Mouse (Mus musculus): ENCODE data around the gene Baz1b. TPM values are rescaled to one million over a fixed set of nuclear protein-coding genes. Genes with fewer than 3 reads are reported as not detected.

Baz1b gene
- polyA plus RNA-seq, 1 experiment from 2014 or later, result 42.9 TPM

GRCm38 (mm10) chr5:135243166-135243565 lies 56.1 kb downstream of the Baz1b start:
- Histone ChIP-seq H3K9me3 (no peaks in the 10 kb centered on the region), H3K27me3 (no peaks in the 10 kb centered on the region), H3K36me3 (peaks cover 72% of the 10 kb centered on the region), H3K4me1 (0 out of 2 replicates have a peak, but pooled peaks cover 5% of the 10 kb centered on the region), H3K4me2 (replicated peaks) (no peak overlapping the region), H3K4me3 (no peak overlapping the region), H3K27ac (replicated peaks) (no peak overlapping the region), H3K9ac (replicated peaks) (no peak overlapping the region)
- ATAC-seq (replicated peaks), result no peak
- WGBS, result 96% methylated on average over 1 of the region's 1 CpGs

GRCm38 (mm10) chr5:135246531-135246930 lies 59.5 kb downstream of the Baz1b start:
- WGBS, result 46% methylated on average over 4 of the region's 4 CpGs
- Histone ChIP-seq H3K9me3 (no peaks in the 10 kb centered on the region), H3K27ac (replicated peaks) (no peak overlapping the region), H3K27me3 (peaks cover 3% of the 10 kb centered on the region; the same call in 1 of the 2 replicates), H3K9ac (replicated peaks) (no peak overlapping the region), H3K36me3 (peaks cover 40% of the 10 kb centered on the region), H3K4me3 (no peak overlapping the region), H3K4me1 (peaks cover 31% of the 10 kb centered on the region), H3K4me2 (replicated peaks) (no peak overlapping the region)
- ATAC-seq (replicated peaks), result no peak

DNA sequence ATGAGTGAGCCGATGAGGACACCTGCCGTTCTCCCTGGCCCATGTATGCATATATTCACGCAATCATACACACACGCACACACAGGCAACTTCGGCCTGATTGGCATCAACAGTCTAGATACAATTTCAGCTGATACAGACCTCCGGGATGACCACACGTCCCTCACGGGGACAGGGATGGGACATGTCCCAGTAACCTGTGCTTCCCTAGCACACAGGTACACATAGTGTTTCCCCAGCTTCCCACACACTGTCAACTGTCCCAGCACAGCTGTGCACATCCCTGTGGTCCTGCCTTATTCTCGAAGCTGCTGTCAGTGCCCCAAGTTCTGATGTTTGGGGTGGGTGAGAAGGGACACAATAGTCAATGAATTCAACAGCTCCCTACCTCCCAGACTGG lies 60.3 kb downstream of the Baz1b start:
- Histone ChIP-seq H3K27me3 (peaks cover 3% of the 10 kb centered on the region; the same call in 1 of the 2 replicates), H3K4me2 (replicated peaks) (peak overlapping the region; percentile 92), H3K9ac (replicated peaks) (no peak overlapping the region), H3K9me3 (no peaks in the 10 kb centered on the region), H3K4me1 (peaks cover 31% of the 10 kb centered on the region), H3K27ac (replicated peaks) (no peak overlapping the region), H3K4me3 (peak overlapping the region; percentile 67), H3K36me3 (peaks cover 32% of the 10 kb centered on the region)
- 59% methylated on average over 9 of the region's 9 CpGs for WGBS
- ATAC-seq (replicated peaks), result no peak

DNA sequence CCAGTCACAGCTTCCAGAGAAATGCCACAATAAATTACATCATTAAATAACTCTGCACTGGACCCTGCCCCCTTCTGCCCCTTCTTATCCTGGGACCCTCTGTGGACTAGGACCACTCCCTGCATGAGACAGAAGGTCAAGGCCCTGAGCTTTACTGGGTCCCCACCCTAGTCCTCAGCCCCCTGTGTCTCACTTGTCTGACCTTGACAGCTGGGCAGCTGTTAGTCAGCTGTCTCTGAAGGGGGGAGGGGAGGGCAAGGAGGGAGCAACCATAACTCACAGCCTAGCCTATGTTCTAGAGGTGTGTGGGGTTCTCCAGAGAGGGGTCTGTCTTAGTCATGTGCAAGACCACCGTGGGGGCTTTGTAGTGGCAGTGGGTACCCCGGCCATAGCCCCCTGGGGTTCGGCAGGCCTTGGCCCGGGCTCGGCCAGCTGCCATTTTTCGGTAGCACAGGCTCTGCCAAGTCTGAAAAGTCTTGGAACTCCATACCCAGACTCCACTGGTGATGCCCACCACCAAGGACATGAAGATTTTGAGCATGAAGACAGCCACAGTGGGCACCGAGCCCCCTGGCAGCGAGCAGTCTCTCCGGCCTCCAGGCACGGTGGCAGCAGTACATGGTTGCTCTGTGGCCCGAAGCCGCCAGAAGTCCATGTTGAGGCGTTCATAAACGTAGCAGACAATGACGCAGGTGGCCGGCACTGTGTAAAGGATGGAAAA lies 62.1 kb downstream of the Baz1b start:
- no peak for ATAC-seq (replicated peaks)
- peaks cover 3% of the 10 kb centered on the region; the same call in 1 of the 2 replicates for H3K27me3 ChIP-seq
- peaks cover 17% of the 10 kb centered on the region for H3K36me3 ChIP-seq
- WGBS, result 60% methylated on average over 16 of the region's 16 CpGs
- H3K9ac ChIP-seq (replicated peaks), result peak overlapping the region; percentile 62; the same call in 1 of the 2 replicates
- peak overlapping the region; percentile 67 for H3K4me3 ChIP-seq
- H3K4me2 ChIP-seq (replicated peaks), result peak overlapping the region; percentile 92
- no peak overlapping the region; the same call in 1 of the 2 replicates for H3K27ac ChIP-seq (replicated peaks)
- no peaks in the 10 kb centered on the region for H3K9me3 ChIP-seq
- H3K4me1 ChIP-seq, result peaks cover 43% of the 10 kb centered on the region

- peak overlapping the region; percentile 9; the same call in 1 of the 2 replicates for H3K27ac ChIP-seq (replicated peaks)
- H3K4me3 ChIP-seq, result peak overlapping the region; percentile 67
- WGBS, result 2% methylated on average over 90 of the region's 92 CpGs
- peak overlapping the region; percentile 62 for H3K9ac ChIP-seq (replicated peaks)
- H3K27me3 ChIP-seq, result peaks cover 3% of the 10 kb centered on the region; the same call in 1 of the 2 replicates
- peaks cover 4% of the 10 kb centered on the region for H3K36me3 ChIP-seq
- ATAC-seq (replicated peaks), result peak; percentile 53
- no peaks in the 10 kb centered on the region for H3K9me3 ChIP-seq
- peak overlapping the region; percentile 92 for H3K4me2 ChIP-seq (replicated peaks)
- H3K4me1 ChIP-seq, result peaks cover 42% of the 10 kb centered on the region
Measured at GRCm38 (mm10) chr5:135250186-135251078, 63.4 kb downstream of the Baz1b start.

DNA sequence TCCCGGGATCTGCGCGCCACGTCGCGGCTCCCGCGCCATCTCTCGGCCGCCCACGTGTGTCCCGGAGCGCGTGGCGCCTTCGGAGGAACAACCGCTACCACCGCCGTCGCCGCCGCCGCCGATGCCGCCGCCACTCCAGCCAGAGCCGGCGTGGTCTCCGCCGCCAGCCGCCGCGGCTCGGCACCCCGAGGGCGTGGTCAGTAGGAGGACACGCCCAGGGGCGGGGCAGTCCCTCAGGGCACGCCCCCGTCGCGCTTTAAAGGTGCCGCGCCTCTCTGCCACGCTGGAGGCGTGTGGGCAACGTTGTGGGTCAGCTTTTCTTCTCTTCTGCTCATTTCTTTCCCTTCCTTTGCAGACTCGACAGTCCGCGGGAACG lies 64.0 kb downstream of the Baz1b start, which contains the start of gene Fzd9:
Gene Fzd9, minus strand, starts transcription at position 152 of the 376 bp plus-strand sequence.
- no peaks in the 10 kb centered on the region for H3K9me3 ChIP-seq
- H3K27ac ChIP-seq (replicated peaks), result peak within 1 kb of the TSS; percentile 9; the same call in 1 of the 2 replicates
- H3K4me3 ChIP-seq, result peak within 1 kb of the TSS; percentile 67
- peak within 1 kb of the TSS; percentile 62 for H3K9ac ChIP-seq (replicated peaks)
- H3K36me3 ChIP-seq, result no peaks in the 10 kb centered on the region; the same call in 1 of the 2 replicates
- H3K27me3 ChIP-seq, result peaks cover 3% of the 10 kb centered on the region; the same call in 1 of the 2 replicates
- WGBS, result 0% methylated on average over 47 of the region's 51 CpGs
- peaks cover 42% of the 10 kb centered on the region for H3K4me1 ChIP-seq
- peak within 1 kb of the TSS; percentile 92 for H3K4me2 ChIP-seq (replicated peaks)
- ATAC-seq (replicated peaks), result peak; percentile 82

- 1% methylated on average over 12 of the region's 12 CpGs for WGBS
- Histone ChIP-seq H3K27ac (replicated peaks) (peak overlapping the region; percentile 68), H3K4me3 (no peak overlapping the region), H3K36me3 (no peaks in the 10 kb centered on the region), H3K27me3 (peaks cover 3% of the 10 kb centered on the region; the same call in 1 of the 2 replicates), H3K9me3 (no peaks in the 10 kb centered on the region), H3K4me2 (replicated peaks) (no peak overlapping the region), H3K4me1 (peaks cover 45% of the 10 kb centered on the region), H3K9ac (replicated peaks) (no peak overlapping the region)
- ATAC-seq (replicated peaks), result peak; percentile 68
Measured at GRCm38 (mm10) chr5:135253741-135254401, 66.8 kb downstream of the Baz1b start.

- WGBS, result 87% methylated on average over 3 of the region's 3 CpGs
- ATAC-seq (replicated peaks), result no peak
- Histone ChIP-seq H3K36me3 (no peaks in the 10 kb centered on the region), H3K4me2 (replicated peaks) (no peak overlapping the region), H3K9ac (replicated peaks) (no peak overlapping the region), H3K4me3 (no peak overlapping the region), H3K27me3 (no peaks in the 10 kb centered on the region), H3K4me1 (peaks cover 28% of the 10 kb centered on the region), H3K9me3 (no peaks in the 10 kb centered on the region), H3K27ac (replicated peaks) (no peak overlapping the region)
Measured at GRCm38 (mm10) chr5:135256166-135256565, 69.1 kb downstream of the Baz1b start.

- WGBS, result 82% methylated on average over 12 of the region's 12 CpGs
- H3K4me2 ChIP-seq (replicated peaks), result no peak overlapping the region
- H3K9me3 ChIP-seq, result no peaks in the 10 kb centered on the region
- no peak for ATAC-seq (replicated peaks)
- H3K4me1 ChIP-seq, result peaks cover 25% of the 10 kb centered on the region
- H3K9ac ChIP-seq (replicated peaks), result no peak overlapping the region
- no peaks in the 10 kb centered on the region for H3K36me3 ChIP-seq
- no peak overlapping the region for H3K4me3 ChIP-seq
- peak overlapping the region; percentile 93 for H3K27ac ChIP-seq (replicated peaks)
- no peaks in the 10 kb centered on the region for H3K27me3 ChIP-seq
Measured at GRCm38 (mm10) chr5:135257559-135257958, 70.5 kb downstream of the Baz1b start.

DNA sequence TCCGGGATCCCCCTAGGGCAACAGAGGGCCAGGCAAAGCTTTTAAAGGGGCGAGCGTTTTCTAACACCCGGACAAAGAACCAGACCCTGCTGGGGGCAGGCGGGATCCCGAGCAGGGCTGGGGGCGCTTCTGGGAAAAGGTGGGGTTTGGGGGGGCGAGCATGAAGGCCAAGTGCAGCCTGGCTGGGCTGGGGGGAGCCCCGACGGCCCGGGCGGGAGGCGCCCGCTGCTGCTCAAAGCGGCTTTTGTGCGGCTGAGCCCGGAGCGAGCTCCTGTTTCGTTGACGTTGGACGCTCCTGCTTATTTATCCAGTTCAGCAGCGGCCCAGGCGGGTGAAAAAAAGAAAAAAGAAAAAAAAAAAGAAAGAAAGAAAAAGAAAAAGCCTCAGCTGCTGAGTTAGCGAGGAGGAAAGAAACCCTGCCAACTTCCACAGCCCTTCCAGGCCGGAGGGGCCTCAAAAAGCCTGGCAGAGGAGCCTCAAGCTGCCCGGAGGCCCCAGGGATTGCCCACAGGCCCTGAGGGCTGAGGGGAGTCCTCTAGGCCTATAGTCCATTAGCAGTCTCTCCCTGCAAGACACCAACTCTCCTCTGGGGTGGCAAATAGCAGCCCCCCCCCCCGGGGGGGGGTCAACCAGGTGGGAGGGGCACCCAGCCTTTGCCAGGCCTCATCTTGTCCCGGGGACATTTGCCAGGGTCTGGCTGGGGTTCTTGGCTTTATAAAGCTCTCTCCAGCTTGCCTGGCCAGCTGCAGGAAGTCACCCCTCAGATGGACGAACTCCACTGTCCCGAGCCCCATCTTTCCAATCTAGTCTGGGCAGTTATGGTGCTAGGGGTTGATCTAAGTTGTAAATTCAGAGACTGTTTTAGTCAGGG lies 71.5 kb downstream of the Baz1b start:
- 7% methylated on average over 30 of the region's 30 CpGs for WGBS
- Histone ChIP-seq H3K4me3 (peak overlapping the region; percentile 30), H3K36me3 (no peaks in the 10 kb centered on the region), H3K4me1 (peaks cover 20% of the 10 kb centered on the region), H3K4me2 (replicated peaks) (peak overlapping the region; percentile 50), H3K9me3 (no peaks in the 10 kb centered on the region), H3K27ac (replicated peaks) (peak overlapping the region; percentile 93), H3K27me3 (no peaks in the 10 kb centered on the region), H3K9ac (replicated peaks) (peak overlapping the region; percentile 46)
- peak; percentile 55 for ATAC-seq (replicated peaks)
